Mouse (Mus musculus) hindbrain, embryonic 13.5 days (tissue): ENCODE data around the gene Cnnm1. TPM values are rescaled to one million over a fixed set of nuclear protein-coding genes. Genes with fewer than 3 reads are reported as not detected.
"Not testable (repeated sequence)": the region's sequence is repeated elsewhere in the genome, so short reads cannot be mapped to it uniquely, and the experiment has no call there.

Experiments used
- ATAC-seq: fragments of 200-750 bp; cut with Nextera tagmentation; 2 replicates; pipeline ENCODE4 v1.8.0; 2017; ENCODE audit warnings: moderate TSS enrichment; ENCODE audit not compliant: low FRiP score
- H3K27ac ChIP-seq: fragments of 300-500 bp; sonication (generic); 2 replicates; pipeline ENCODE4 v1.5.1; 2015; ENCODE audit warnings: inconsistent platforms, mild to moderate bottlenecking, moderate library complexity
- H3K27me3 ChIP-seq: fragments of 300-500 bp; sonication (generic); 2 replicates; pipeline ENCODE4 v1.6.1; 2015; ENCODE audit warnings: mild to moderate bottlenecking, inconsistent platforms
- H3K36me3 ChIP-seq: fragments of 300-500 bp; sonication (generic); 2 replicates; pipeline ENCODE4 v1.6.1; 2015; ENCODE audit warnings: mild to moderate bottlenecking, inconsistent platforms
- H3K4me1 ChIP-seq: fragments of 300-500 bp; sonication (generic); replicated peaks from 2 replicates; pipeline ENCODE4 v1.6.1; 2015; ENCODE audit warnings: inconsistent platforms
- H3K4me2 ChIP-seq: fragments of 300-500 bp; sonication (generic); 2 replicates; pipeline ENCODE4 v1.6.1; 2015; ENCODE audit warnings: inconsistent platforms, mild to moderate bottlenecking, moderate library complexity
- H3K4me3 ChIP-seq: fragments of 300-500 bp; sonication (generic); 2 replicates; pipeline ENCODE4 v1.5.1; 2015; ENCODE audit warnings: mild to moderate bottlenecking, inconsistent platforms
- H3K9ac ChIP-seq: fragments of 300-500 bp; sonication (generic); 2 replicates; pipeline ENCODE4 v1.6.1; 2015; ENCODE audit warnings: mild to moderate bottlenecking, inconsistent platforms
- H3K9me3 ChIP-seq: fragments of 300-500 bp; sonication (generic); 2 replicates; pipeline ENCODE4 v1.6.1; 2016; ENCODE audit warnings: inconsistent platforms
- WGBS: fragments of 180-500 bp; shearing (Covaris S2); methylation state at CpG from one replicate; pipeline ENCODE4 v1.1.7; 2015; 5-methylcytosine and 5-hydroxymethylcytosine counted together
- polyA plus RNA-seq: library from polyadenylated mRNA; unstranded; fragments of >200 nt; fragmentation: Nextera tagmentation; extraction: Ambion mirVana; gene quantifications from 2 replicates; pipeline ENCODE4 v1.2.1, GENCODE M21; 2015

The Cnnm1 gene
- polyA plus RNA-seq, 1 experiment from 2014 or later, result 1.8 TPM

- Histone ChIP-seq H3K9ac (no peak overlapping the region), H3K4me2 (no peak overlapping the region), H3K4me1 (no peaks in the 10 kb centered on the region), H3K4me3 (no peak overlapping the region), H3K27me3 (no peaks in the 10 kb centered on the region), H3K27ac (no peak overlapping the region), H3K36me3 (no peaks in the 10 kb centered on the region), H3K9me3 (no peaks in the 10 kb centered on the region)
- WGBS, result 72% methylated on average over 7 of the region's 7 CpGs
- ATAC-seq, result no peak
Observed at GRCm38 (mm10) chr19:43469333-43469732, 29.1 kb downstream of the Cnnm1 start.

GRCm38 (mm10) chr19:43472331-43472730, 32.1 kb downstream of the Cnnm1 start:
- H3K36me3 ChIP-seq, result no peaks in the 10 kb centered on the region
- H3K27ac ChIP-seq, result no peak overlapping the region
- no peaks in the 10 kb centered on the region for H3K9me3 ChIP-seq
- H3K9ac ChIP-seq, result no peak overlapping the region
- no peak overlapping the region for H3K4me2 ChIP-seq
- H3K27me3 ChIP-seq, result no peaks in the 10 kb centered on the region
- H3K4me3 ChIP-seq, result no peak overlapping the region
- H3K4me1 ChIP-seq, result peaks cover 7% of the 10 kb centered on the region; the same call in 1 of the 2 replicates
- 66% methylated on average over 8 of the region's 8 CpGs for WGBS
- ATAC-seq, result no peak

GRCm38 (mm10) chr19:43472781-43473180, 32.5 kb downstream of the Cnnm1 start:
- H3K4me1 ChIP-seq, result peaks cover 7% of the 10 kb centered on the region; the same call in 1 of the 2 replicates
- H3K9me3 ChIP-seq, result no peaks in the 10 kb centered on the region
- whole genome bisulfite sequencing, result 92% methylated on average over 7 of the region's 7 CpGs
- H3K4me3 ChIP-seq, result no peak overlapping the region
- H3K27me3 ChIP-seq, result no peaks in the 10 kb centered on the region
- no peak overlapping the region for H3K27ac ChIP-seq
- H3K36me3 ChIP-seq, result no peaks in the 10 kb centered on the region
- H3K4me2 ChIP-seq, result no peak overlapping the region
- H3K9ac ChIP-seq, result no peak overlapping the region
- no peak for ATAC-seq

DNA sequence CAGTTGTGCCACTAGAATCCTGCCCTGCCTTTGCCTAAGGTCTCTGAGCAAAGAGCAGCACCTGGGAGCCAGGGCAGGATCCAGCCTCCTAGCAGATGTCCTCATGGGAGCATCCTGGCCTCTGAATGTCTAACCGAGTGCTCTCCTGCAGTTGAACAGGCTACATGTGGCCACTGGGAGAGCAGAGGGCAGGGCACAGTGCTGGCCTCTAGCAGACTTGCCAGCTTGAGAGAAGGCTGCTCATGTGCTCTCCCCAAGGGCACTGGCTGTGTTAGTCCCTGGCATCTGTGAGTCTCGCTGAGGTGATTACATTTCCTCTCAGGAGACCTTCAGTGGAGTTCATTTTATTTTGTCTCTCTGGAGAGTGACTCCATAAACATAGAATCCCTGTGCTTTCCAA, 35.4 kb downstream of the Cnnm1 start:
- H3K36me3 ChIP-seq, result no peaks in the 10 kb centered on the region
- no peaks in the 10 kb centered on the region for H3K9me3 ChIP-seq
- ATAC-seq, result no peak
- no peak overlapping the region for H3K27ac ChIP-seq
- 40% methylated on average over 2 of the region's 2 CpGs for WGBS
- H3K4me3 ChIP-seq, result no peak overlapping the region
- H3K9ac ChIP-seq, result no peak overlapping the region
- H3K27me3 ChIP-seq, result no peaks in the 10 kb centered on the region
- peaks cover 7% of the 10 kb centered on the region; the same call in 1 of the 2 replicates for H3K4me1 ChIP-seq
- no peak overlapping the region for H3K4me2 ChIP-seq

GRCm38 (mm10) chr19:43476063-43476462, 35.8 kb downstream of the Cnnm1 start:
- Histone ChIP-seq H3K9me3 (no peaks in the 10 kb centered on the region), H3K9ac (no peak overlapping the region), H3K4me2 (no peak overlapping the region), H3K4me3 (no peak overlapping the region), H3K27me3 (no peaks in the 10 kb centered on the region), H3K36me3 (no peaks in the 10 kb centered on the region), H3K4me1 (peaks cover 7% of the 10 kb centered on the region; the same call in 1 of the 2 replicates), H3K27ac (no peak overlapping the region)
- ATAC-seq, result no peak
- WGBS, result 69% methylated on average over 7 of the region's 7 CpGs

DNA sequence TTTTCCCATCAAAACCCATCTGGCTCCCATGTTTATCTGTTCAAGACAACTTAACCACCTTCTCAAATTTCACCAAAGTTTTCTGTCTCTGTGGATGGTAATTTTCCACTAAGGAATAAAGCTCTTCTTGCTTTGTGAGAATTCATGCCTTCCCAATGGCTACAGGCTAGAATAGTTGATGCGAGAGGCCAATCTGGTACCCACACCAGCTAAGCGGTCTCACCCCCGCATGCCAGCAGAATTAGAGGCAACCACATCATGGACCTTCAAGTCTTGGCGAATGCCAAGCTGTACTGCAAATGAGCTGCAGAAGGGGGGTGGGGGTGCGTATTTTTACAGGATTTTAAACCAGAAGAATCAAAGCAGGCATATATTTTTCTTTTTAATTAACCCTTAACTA, 37.2 kb downstream of the Cnnm1 start:
- Histone ChIP-seq H3K4me1 (peaks cover 7% of the 10 kb centered on the region; the same call in 1 of the 2 replicates), H3K4me2 (no peak overlapping the region), H3K9me3 (no peaks in the 10 kb centered on the region), H3K27me3 (no peaks in the 10 kb centered on the region), H3K27ac (no peak overlapping the region), H3K9ac (no peak overlapping the region), H3K36me3 (no peaks in the 10 kb centered on the region), H3K4me3 (no peak overlapping the region)
- WGBS, result 90% methylated on average over 5 of the region's 5 CpGs
- ATAC-seq, result no peak

GRCm38 (mm10) chr19:43478891-43479290, 38.7 kb downstream of the Cnnm1 start:
- H3K4me1 ChIP-seq, result peaks cover 7% of the 10 kb centered on the region; the same call in 1 of the 2 replicates
- no peak overlapping the region for H3K9ac ChIP-seq
- H3K27ac ChIP-seq, result no peak overlapping the region
- no peak overlapping the region for H3K4me2 ChIP-seq
- ATAC-seq, result no peak
- no peaks in the 10 kb centered on the region for H3K9me3 ChIP-seq
- no peaks in the 10 kb centered on the region for H3K27me3 ChIP-seq
- no peaks in the 10 kb centered on the region for H3K36me3 ChIP-seq
- no peak overlapping the region for H3K4me3 ChIP-seq
- 25% methylated on average over 5 of the region's 5 CpGs for WGBS

DNA sequence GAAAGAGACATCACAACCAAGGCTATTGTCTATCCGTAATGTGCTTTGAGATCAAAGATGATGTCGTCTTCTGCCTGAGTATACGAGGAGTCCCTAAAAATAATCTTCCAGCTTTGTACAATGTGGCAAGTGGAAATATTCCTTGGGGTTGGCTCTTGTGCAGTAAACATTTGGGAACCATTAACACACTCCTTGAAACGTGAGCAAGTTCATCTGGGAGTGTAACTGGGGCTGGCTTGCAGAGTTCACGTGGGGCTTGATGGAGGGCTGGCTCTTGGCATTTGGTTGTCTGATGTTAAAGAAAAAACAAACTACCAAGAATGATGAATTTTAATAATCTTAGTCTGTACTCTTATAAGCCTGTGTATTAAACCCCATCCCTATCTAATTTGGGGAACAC, 39.2 kb downstream of the Cnnm1 start:
- H3K4me2 ChIP-seq, result no peak overlapping the region
- no peak for ATAC-seq
- no peak overlapping the region for H3K4me3 ChIP-seq
- no peaks in the 10 kb centered on the region for H3K36me3 ChIP-seq
- 87% methylated on average over 5 of the region's 5 CpGs for WGBS
- peaks cover 7% of the 10 kb centered on the region; the same call in 1 of the 2 replicates for H3K4me1 ChIP-seq
- H3K9me3 ChIP-seq, result no peaks in the 10 kb centered on the region
- no peak overlapping the region for H3K27ac ChIP-seq
- no peaks in the 10 kb centered on the region for H3K27me3 ChIP-seq
- H3K9ac ChIP-seq, result no peak overlapping the region

DNA sequence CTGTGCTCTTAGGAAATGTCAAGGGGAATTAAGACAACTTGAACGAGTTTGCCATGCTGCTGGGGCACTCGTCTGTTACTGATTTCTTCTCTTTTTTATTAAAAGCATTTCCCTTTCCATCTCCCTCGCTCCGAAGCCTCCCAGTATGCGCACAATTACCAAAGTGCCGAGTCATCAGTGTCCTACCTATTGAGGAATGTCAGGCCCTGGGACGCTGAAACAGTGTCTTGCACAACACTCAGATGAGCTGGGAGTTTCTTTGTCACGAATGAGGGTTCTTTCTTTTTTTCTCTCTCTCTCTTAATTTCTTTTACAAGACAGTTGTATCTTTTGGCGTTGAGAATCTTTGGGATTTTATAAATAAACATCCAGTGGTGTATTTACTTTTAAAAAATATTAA, 40.3 kb downstream of the Cnnm1 start:
- no peak overlapping the region for H3K9ac ChIP-seq
- no peaks in the 10 kb centered on the region for H3K9me3 ChIP-seq
- no peaks in the 10 kb centered on the region; the same call in 1 of the 2 replicates for H3K36me3 ChIP-seq
- WGBS, result 70% methylated on average over 9 of the region's 9 CpGs
- no peak overlapping the region for H3K27ac ChIP-seq
- no peak overlapping the region for H3K4me3 ChIP-seq
- H3K27me3 ChIP-seq, result no peaks in the 10 kb centered on the region
- peaks cover 7% of the 10 kb centered on the region; the same call in 1 of the 2 replicates for H3K4me1 ChIP-seq
- no peak for ATAC-seq
- no peak overlapping the region for H3K4me2 ChIP-seq

DNA sequence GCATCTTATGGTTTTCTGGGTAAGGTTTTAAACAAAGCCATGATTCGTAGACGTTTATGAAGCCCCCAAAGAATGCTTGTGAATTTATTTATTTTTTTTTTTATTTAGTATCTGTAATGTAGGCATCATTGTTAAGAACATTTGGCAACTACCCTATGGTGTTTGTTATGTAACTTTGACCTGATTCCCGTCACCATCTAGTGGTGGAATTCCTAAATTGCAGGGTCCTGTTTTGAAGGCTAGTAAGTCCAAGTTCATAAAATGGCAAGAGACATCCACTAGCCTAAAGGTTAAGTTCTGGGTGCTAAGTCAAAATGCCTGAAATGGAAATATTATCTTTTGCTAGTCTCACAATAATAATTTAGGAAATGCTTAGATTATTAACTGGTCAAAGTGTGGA, 47.2 kb downstream of the Cnnm1 start:
- no peaks in the 10 kb centered on the region for H3K27me3 ChIP-seq
- WGBS, result 43% methylated on average over 3 of the region's 3 CpGs

GRCm38 (mm10) chr19:43493316-43493715, 53.1 kb downstream of the Cnnm1 start:
- Histone ChIP-seq H3K27me3 (0 out of 2 replicates have a peak, but pooled peaks cover 12% of the 10 kb centered on the region), H3K4me1 (peaks cover 12% of the 10 kb centered on the region)
- not testable (repeated sequence) for H3K9ac ChIP-seq, H3K9me3 ChIP-seq, H3K36me3 ChIP-seq, H3K4me2 ChIP-seq, ATAC-seq, H3K4me3 ChIP-seq, H3K27ac ChIP-seq
- 66% methylated on average over 1 of the region's 1 CpGs for WGBS

More for the DNA sequence above, 47.2 kb downstream of the Cnnm1 start:
- Histone ChIP-seq H3K4me2 (no peak overlapping the region), H3K4me3 (no peak overlapping the region), H3K9me3 (no peaks in the 10 kb centered on the region), H3K9ac (no peak overlapping the region), H3K4me1 (no peaks in the 10 kb centered on the region), H3K36me3 (peaks cover under 1% of the 10 kb centered on the region; the same call in 1 of the 2 replicates), H3K27ac (no peak overlapping the region)
- no peak for ATAC-seq

- H3K27me3 ChIP-seq, result 0 out of 2 replicates have a peak, but pooled peaks cover 12% of the 10 kb centered on the region
- no peaks in the 10 kb centered on the region for H3K9me3 ChIP-seq
- H3K4me3 ChIP-seq, result no peak overlapping the region
- H3K9ac ChIP-seq, result 0 out of 2 replicates have a peak overlapping the region, but pooled peaks have one; percentile 29
- ATAC-seq, result no peak
- no peak overlapping the region for H3K4me2 ChIP-seq
- peaks cover 8% of the 10 kb centered on the region for H3K36me3 ChIP-seq
- peaks cover 12% of the 10 kb centered on the region for H3K4me1 ChIP-seq
- no peak overlapping the region for H3K27ac ChIP-seq
- 87% methylated on average over 6 of the region's 6 CpGs for WGBS
Observed at GRCm38 (mm10) chr19:43493878-43494277, 53.6 kb downstream of the Cnnm1 start.

GRCm38 (mm10) chr19:43494914-43495313, 54.7 kb downstream of the Cnnm1 start:
- ATAC-seq, result no peak
- Histone ChIP-seq H3K4me2 (peak overlapping the region; percentile 57), H3K27me3 (0 out of 2 replicates have a peak, but pooled peaks cover 12% of the 10 kb centered on the region), H3K9me3 (no peaks in the 10 kb centered on the region), H3K9ac (peak overlapping the region; percentile 29; the same call in 1 of the 2 replicates), H3K4me3 (peak overlapping the region; percentile 31), H3K27ac (no peak overlapping the region), H3K36me3 (peaks cover 16% of the 10 kb centered on the region), H3K4me1 (peaks cover 12% of the 10 kb centered on the region)
- 15% methylated on average over 14 of the region's 14 CpGs for whole genome bisulfite sequencing
